In genomic region chr11:53450070-53450705, GRCm38 (mm10) we compare ENCODE assay signal across 33 mouse cellular contexts. TPM values are rescaled to one million over a fixed set of nuclear protein-coding genes. Genes with fewer than 3 reads are reported as not detected.
DNase-seq lines count a peak whose midpoint lies in the region; ATAC-seq and TF ChIP-seq lines count a peak whose summit lies in the region.
"Had no signal": no experiment of that assay in that cellular context is flagged by ENCODE, and none has a peak within 500 bp of the region (broad histone marks: within the 10 kb centered on the region; RNA-seq: fewer than 3 reads in every experiment).

No protein-coding gene starts in this region.

- no peak overlapping the region for H3K4me3 ChIP-seq in limb, embryonic 13.5 days
- H3K4me3 ChIP-seq in limb, embryonic 10.5 days = no peak overlapping the region
- H3K4me3 ChIP-seq in intestine, postnatal 0 days (ENCODE audit: low read depth, low read length) = no peak overlapping the region
- no peak overlapping the region for H3K4me3 ChIP-seq in hindbrain, embryonic 10.5 days
- H3K4me3 ChIP-seq: gastrocnemius, adult 2 months; heart, embryonic 12.5 days; hindbrain, embryonic 13.5 days; kidney, embryonic 15.5 days; left cerebral cortex, adult 2 months had no signal

- DNase-seq in limb, embryonic 10.5 days (ENCODE audit: low spot score) = no peak
- DNase-seq in thymus, postnatal 14 days = peak; percentile 48
- no peak for DNase-seq in cerebellum, adult 11-12 months
- no peak for DNase-seq in layer of hippocampus, postnatal 36 days
- no peak for DNase-seq in hindbrain, embryonic 10.5 days (ENCODE audit: low spot score)
- DNase-seq: adrenal gland, adult 8-10 months; cerebellum, adult 2 months; cerebellum, postnatal 36 days; gastrocnemius, adult 2 months; heart, postnatal 10 days; kidney, adult 11 months; layer of hippocampus, adult 9-11 months; left cerebral cortex, postnatal 4 days; lung, postnatal 10 days; right cerebral cortex, postnatal 25 days had no signal

- H3K4me2 ChIP-seq in limb, embryonic 13.5 days (replicated peaks) = no peak overlapping the region
- H3K4me2 ChIP-seq in intestine, postnatal 0 days (replicated peaks; ENCODE audit: low read depth) = 0 out of 2 replicates have a peak overlapping the region, but pooled peaks have one; percentile 27
- H3K4me2 ChIP-seq: heart, embryonic 12.5 days; hindbrain, embryonic 13.5 days; kidney, embryonic 15.5 days; liver, embryonic 11.5 days; midbrain, embryonic 11.5 days had no signal

- no peak overlapping the region for H3K27ac ChIP-seq in limb, embryonic 13.5 days
- H3K27ac ChIP-seq in limb, embryonic 10.5 days = no peak overlapping the region
- H3K27ac ChIP-seq in intestine, postnatal 0 days (ENCODE audit: low read depth, low read length) = peak overlapping the region; percentile 86
- H3K27ac ChIP-seq in hindbrain, embryonic 10.5 days = no peak overlapping the region
- H3K27ac ChIP-seq: hindbrain, embryonic 13.5 days; kidney, embryonic 15.5 days; left cerebral cortex, adult 2 months had no signal

- no peaks in the 10 kb centered on the region for H3K36me3 ChIP-seq in limb, embryonic 13.5 days
- no peaks in the 10 kb centered on the region for H3K36me3 ChIP-seq in limb, embryonic 10.5 days
- H3K36me3 ChIP-seq in intestine, postnatal 0 days (ENCODE audit: control insufficient read depth, insufficient read depth) = no peaks in the 10 kb centered on the region
- H3K36me3 ChIP-seq in hindbrain, embryonic 10.5 days = no peaks in the 10 kb centered on the region
- H3K36me3 ChIP-seq: G1E; heart, embryonic 12.5 days; hindbrain, embryonic 13.5 days; kidney, embryonic 15.5 days had no signal

- TF ChIP-seq CTCF in intestine, postnatal 0 days (IDR thresholded peaks at IDR 0.05; ENCODE audit: low read depth) = no peak

- H3K9ac ChIP-seq in limb, embryonic 13.5 days = 0 out of 2 replicates have a peak overlapping the region, but pooled peaks have one; percentile 4
- no peak overlapping the region for H3K9ac ChIP-seq in intestine, postnatal 0 days (ENCODE audit: low read depth, low read length)
- H3K9ac ChIP-seq: heart, embryonic 12.5 days; hindbrain, embryonic 13.5 days; kidney, embryonic 15.5 days had no signal

- H3K9me3 ChIP-seq in limb, embryonic 13.5 days = no peaks in the 10 kb centered on the region
- H3K9me3 ChIP-seq in limb, embryonic 10.5 days (replicated peaks) = no peaks in the 10 kb centered on the region
- H3K9me3 ChIP-seq in intestine, postnatal 0 days (ENCODE audit: control insufficient read depth) = no peaks in the 10 kb centered on the region
- H3K9me3 ChIP-seq in hindbrain, embryonic 10.5 days = no peaks in the 10 kb centered on the region
- H3K9me3 ChIP-seq: G1E; heart, embryonic 12.5 days; hindbrain, embryonic 13.5 days; kidney, embryonic 15.5 days had no signal

- no peak for ATAC-seq in limb, embryonic 13.5 days (ENCODE audit: low FRiP score, low read depth)
- 0 out of 2 replicates have a peak, but pooled peaks have one; percentile 18 for ATAC-seq in common myeloid progenitor, adult 5-6 weeks (replicated peaks; ENCODE audit: low read depth, poor library complexity, severe bottlenecking)
- peak; percentile 82 for ATAC-seq in intestine, postnatal 0 days
- ATAC-seq: activated CD4-positive, CD25-positive, alpha-beta regulatory T cell, adult 4 months; forebrain, embryonic 14.5 days had no signal

- peaks cover 10% of the 10 kb centered on the region for H3K4me1 ChIP-seq in limb, embryonic 13.5 days
- H3K4me1 ChIP-seq in limb, embryonic 10.5 days = peaks cover 3% of the 10 kb centered on the region; the same call in 1 of the 2 replicates
- H3K4me1 ChIP-seq in intestine, postnatal 0 days (replicated peaks; ENCODE audit: control insufficient read depth, insufficient read depth, low read length) = 0 out of 2 replicates have a peak, but pooled peaks cover 4% of the 10 kb centered on the region
- no peaks in the 10 kb centered on the region for H3K4me1 ChIP-seq in hindbrain, embryonic 10.5 days (replicated peaks)
- H3K4me1 ChIP-seq: hindbrain, embryonic 13.5 days had no signal

- no peaks in the 10 kb centered on the region for H3K27me3 ChIP-seq in limb, embryonic 13.5 days
- H3K27me3 ChIP-seq in limb, embryonic 10.5 days (ENCODE audit: low read depth, poor library complexity, severe bottlenecking) = peaks cover 5% of the 10 kb centered on the region; the same call in 1 of the 2 replicates
- H3K27me3 ChIP-seq in intestine, postnatal 0 days (replicated peaks; ENCODE audit: control insufficient read depth, insufficient read depth, low read length) = no peaks in the 10 kb centered on the region
- H3K27me3 ChIP-seq in hindbrain, embryonic 10.5 days (ENCODE audit: insufficient read depth, poor library complexity, severe bottlenecking) = peaks cover 15% of the 10 kb centered on the region
- H3K27me3 ChIP-seq: kidney, embryonic 15.5 days had no signal

- 31% methylated on average over 15 of the region's 15 CpGs for WGBS in limb, embryonic 13.5 days
- 51% methylated on average over 15 of the region's 15 CpGs for WGBS in limb, embryonic 10.5 days
- 15% methylated on average over 15 of the region's 15 CpGs for WGBS in intestine, postnatal 0 days
- 67% methylated on average over 15 of the region's 15 CpGs for WGBS in hindbrain, embryonic 10.5 days

RNA-seq across cellular contexts. Expression of gene Gm10447, which starts 6.7 kb away (rescaled TPM):
- polyA plus RNA-seq in limb, embryonic 13.5 days (2015; fragmentation: Nextera tagmentation; extraction: Ambion mirVana) = 0.18 and 0.29 TPM in 2 replicates
- 0.08 and 0.14 TPM in 2 replicates for polyA plus RNA-seq in limb, embryonic 10.5 days (2016; fragmentation: Nextera tagmentation; extraction: Ambion mirVana)
- total RNA-seq in common myeloid progenitor, adult 5-6 weeks (2017) = not detected in 2 replicates
- 0.12 and 0.23 TPM in 2 replicates for polyA plus RNA-seq in intestine, postnatal 0 days (2015; fragmentation: Nextera tagmentation; extraction: Ambion mirVana)
- under 1 TPM; 0.15 to 0.33 TPM for total RNA-seq in layer of hippocampus, postnatal 36 days (2021)
- polyA plus RNA-seq in hindbrain, embryonic 10.5 days (2016; fragmentation: Nextera tagmentation; extraction: Ambion mirVana) = not detected in 2 replicates
- total RNA-seq: G1E; gastrocnemius, adult 2 months; left cerebral cortex, postnatal 4 days; monocyte, adult 5-6 weeks had no signal
- polyA plus RNA-seq: cerebellum, adult 2 months; embryonic facial prominence, embryonic 14.5 days; forebrain, embryonic 14.5 days; G1E; kidney, embryonic 15.5 days; midbrain, embryonic 11.5 days; neural tube, embryonic 11.5 days had no signal

RNA-seq across cellular contexts. Expression of gene Shroom1, which starts 6.8 kb away (rescaled TPM):
- polyA plus RNA-seq in limb, embryonic 13.5 days (2015; fragmentation: Nextera tagmentation; extraction: Ambion mirVana) = 7.9 TPM in 2 replicates
- polyA plus RNA-seq in limb, embryonic 10.5 days (2016; fragmentation: Nextera tagmentation; extraction: Ambion mirVana) = 1.8 and 3.9 TPM in 2 replicates
- not detected in 2 replicates for total RNA-seq in common myeloid progenitor, adult 5-6 weeks (2017)
- polyA plus RNA-seq in intestine, postnatal 0 days (2015; fragmentation: Nextera tagmentation; extraction: Ambion mirVana) = 3.0 and 3.7 TPM in 2 replicates
- 1 to 10 TPM; 3.5 to 4.4 TPM for total RNA-seq in layer of hippocampus, postnatal 36 days (2021)
- 1.8 and 2.0 TPM in 2 replicates for polyA plus RNA-seq in hindbrain, embryonic 10.5 days (2016; fragmentation: Nextera tagmentation; extraction: Ambion mirVana)
- total RNA-seq: monocyte, adult 5-6 weeks had no signal
- polyA plus RNA-seq: G1E had no signal

RNA-seq across cellular contexts. Expression of gene Gdf9, which starts 19.4 kb away (rescaled TPM):
- polyA plus RNA-seq in limb, embryonic 13.5 days (2015; fragmentation: Nextera tagmentation; extraction: Ambion mirVana) = 1.6 TPM in 2 replicates
- polyA plus RNA-seq in limb, embryonic 10.5 days (2016; fragmentation: Nextera tagmentation; extraction: Ambion mirVana) = 0.66 and 0.79 TPM in 2 replicates
- 1.1 TPM in 1 of 2 replicates, not detected in the other for total RNA-seq in common myeloid progenitor, adult 5-6 weeks (2017)
- polyA plus RNA-seq in intestine, postnatal 0 days (2015; fragmentation: Nextera tagmentation; extraction: Ambion mirVana) = 5.5 and 5.6 TPM in 2 replicates
- total RNA-seq in layer of hippocampus, postnatal 36 days (2021) = 1 to 10 TPM in 1 of 2 experiments, under 1 TPM in 1; 1.00 to 1.0 TPM
- 2.6 and 2.9 TPM in 2 replicates for polyA plus RNA-seq in hindbrain, embryonic 10.5 days (2016; fragmentation: Nextera tagmentation; extraction: Ambion mirVana)
- total RNA-seq: monocyte, adult 5-6 weeks had no signal

RNA-seq across cellular contexts. Expression of gene Uqcrq, which starts 19.6 kb away (rescaled TPM):
- 449 and 478 TPM in 2 replicates for polyA plus RNA-seq in limb, embryonic 13.5 days (2015; fragmentation: Nextera tagmentation; extraction: Ambion mirVana)
- 491 and 544 TPM in 2 replicates for polyA plus RNA-seq in limb, embryonic 10.5 days (2016; fragmentation: Nextera tagmentation; extraction: Ambion mirVana)
- total RNA-seq in common myeloid progenitor, adult 5-6 weeks (2017) = 39.5 and 53.6 TPM in 2 replicates
- polyA plus RNA-seq in intestine, postnatal 0 days (2015; fragmentation: Nextera tagmentation; extraction: Ambion mirVana) = 2,040 and 2,166 TPM in 2 replicates
- 100 to 1,000 TPM; 411 to 419 TPM for total RNA-seq in layer of hippocampus, postnatal 36 days (2021)
- polyA plus RNA-seq in hindbrain, embryonic 10.5 days (2016; fragmentation: Nextera tagmentation; extraction: Ambion mirVana) = 548 and 642 TPM in 2 replicates

RNA-seq across cellular contexts. Expression of gene Gm9837, which starts 20.1 kb away (rescaled TPM):
- not detected in 2 replicates for polyA plus RNA-seq in limb, embryonic 13.5 days (2015; fragmentation: Nextera tagmentation; extraction: Ambion mirVana)
- polyA plus RNA-seq in limb, embryonic 10.5 days (2016; fragmentation: Nextera tagmentation; extraction: Ambion mirVana) = not detected in 2 replicates
- total RNA-seq in common myeloid progenitor, adult 5-6 weeks (2017) = not detected in 2 replicates
- polyA plus RNA-seq in intestine, postnatal 0 days (2015; fragmentation: Nextera tagmentation; extraction: Ambion mirVana) = not detected in 2 replicates
- under 1 TPM in 1 of 2 experiments, not detected in 1; 0.56 TPM for total RNA-seq in layer of hippocampus, postnatal 36 days (2021)
- polyA plus RNA-seq in hindbrain, embryonic 10.5 days (2016; fragmentation: Nextera tagmentation; extraction: Ambion mirVana) = not detected in 2 replicates
- total RNA-seq: adrenal gland, adult 8-10 months; gastrocnemius, adult 2 months; heart, postnatal 10 days; left cerebral cortex, postnatal 4 days; monocyte, adult 5-6 weeks had no signal
- polyA plus RNA-seq: activated CD4-positive, CD25-positive, alpha-beta regulatory T cell, adult 4 months; cerebellum, adult 2 months; embryonic facial prominence, embryonic 14.5 days; forebrain, embryonic 14.5 days; frontal cortex, adult 2 months; G1E; gonadal fat pad, adult 2 months; heart, embryonic 12.5 days; hindbrain, embryonic 13.5 days; kidney, embryonic 15.5 days; liver, embryonic 11.5 days; midbrain, embryonic 11.5 days; neural tube, embryonic 11.5 days; spleen, adult 2 months had no signal
